Comparison of ENCODE assay signal across 26 mouse cellular contexts in genomic region chr16:88381605-88382279, GRCm38 (mm10).
DNase-seq lines count a peak whose midpoint lies in the region; ATAC-seq and TF ChIP-seq lines count a peak whose summit lies in the region.
"Had no signal": no experiment of that assay in that cellular context is flagged by ENCODE, and none has a peak within 500 bp of the region (broad histone marks: within the 10 kb centered on the region; RNA-seq: fewer than 3 reads in every experiment).

No protein-coding gene starts in this region.

- no peaks in the 10 kb centered on the region for H3K9me3 ChIP-seq in forebrain, embryonic 10.5 days
- H3K9me3 ChIP-seq in forebrain, embryonic 16.5 days (ENCODE audit: control insufficient read depth, low read length): no peaks in the 10 kb centered on the region
- H3K9me3 ChIP-seq in kidney, embryonic 15.5 days (replicated peaks): no peaks in the 10 kb centered on the region
- no peaks in the 10 kb centered on the region for H3K9me3 ChIP-seq in forebrain, embryonic 14.5 days (replicated peaks; ENCODE audit: control insufficient read depth, low read length)
- H3K9me3 ChIP-seq in midbrain, postnatal 0 days (ENCODE audit: low read length): no peaks in the 10 kb centered on the region
- H3K9me3 ChIP-seq: heart, embryonic 15.5 days; intestine, embryonic 15.5 days; liver, embryonic 12.5 days; lung, embryonic 15.5 days had no signal

- intact Hi-C loops in left cerebral cortex, postnatal 14 days (cut with DNase I): no loop called here

- peaks cover 23% of the 10 kb centered on the region for H3K4me1 ChIP-seq in forebrain, embryonic 10.5 days
- no peaks in the 10 kb centered on the region for H3K4me1 ChIP-seq in forebrain, embryonic 16.5 days (replicated peaks; ENCODE audit: control insufficient read depth, insufficient read depth, low read length)
- peaks cover 2% of the 10 kb centered on the region; the same call in 1 of the 2 replicates for H3K4me1 ChIP-seq in kidney, embryonic 15.5 days
- no peaks in the 10 kb centered on the region for H3K4me1 ChIP-seq in forebrain, embryonic 14.5 days (ENCODE audit: control insufficient read depth, insufficient read depth, low read length)
- H3K4me1 ChIP-seq in midbrain, postnatal 0 days (ENCODE audit: insufficient read depth, low read length): no peaks in the 10 kb centered on the region
- no peaks in the 10 kb centered on the region for H3K4me1 ChIP-seq in kidney, adult 2 months (ENCODE audit: control insufficient read depth, insufficient read depth, low read length)
- H3K4me1 ChIP-seq: heart, embryonic 15.5 days; intestine, embryonic 15.5 days; liver, embryonic 12.5 days had no signal

- no peak for DNase-seq in forebrain, embryonic 10.5 days (ENCODE audit: extremely low spot score, low spot score)
- no peak for DNase-seq in kidney, adult 18-20 months
- DNase-seq in forebrain, embryonic 14.5 days (ENCODE audit: low spot score): peak; percentile 55
- peak; percentile 7 for DNase-seq in midbrain, postnatal 0 days (ENCODE audit: low spot score)
- DNase-seq in left cerebral cortex, postnatal 14 days (ENCODE audit: low spot score in 2 of 2): no peak
- no peak for DNase-seq in kidney, adult 2 months
- DNase-seq: adrenal gland, postnatal 14 days; cerebellum, adult 11-12 months; cerebellum, postnatal 14 days; gastrocnemius, postnatal 14 days; heart, postnatal 4 days; retina, postnatal 1 day; right cerebral cortex, postnatal 4 days; thymus, postnatal 14 days had no signal

- H3K36me3 ChIP-seq in forebrain, embryonic 10.5 days (replicated peaks): no peaks in the 10 kb centered on the region
- no peaks in the 10 kb centered on the region for H3K36me3 ChIP-seq in forebrain, embryonic 16.5 days (ENCODE audit: control insufficient read depth, insufficient read depth)
- H3K36me3 ChIP-seq in kidney, embryonic 15.5 days: no peaks in the 10 kb centered on the region
- H3K36me3 ChIP-seq in forebrain, embryonic 14.5 days (ENCODE audit: control insufficient read depth, insufficient read depth, low read length): no peaks in the 10 kb centered on the region
- no peaks in the 10 kb centered on the region for H3K36me3 ChIP-seq in midbrain, postnatal 0 days (ENCODE audit: insufficient read depth, low read length)
- H3K36me3 ChIP-seq in kidney, adult 2 months (ENCODE audit: control insufficient read depth, insufficient read depth, low read length): no peaks in the 10 kb centered on the region
- H3K36me3 ChIP-seq: heart, embryonic 15.5 days; intestine, embryonic 15.5 days; liver, embryonic 12.5 days; lung, embryonic 15.5 days had no signal

- no peak for TF ChIP-seq POLR2A in kidney, adult 2 months (IDR thresholded peaks at IDR 0.05; ENCODE audit: low read depth, low read length)

- H3K4me2 ChIP-seq in forebrain, embryonic 16.5 days (ENCODE audit: low read length): no peak overlapping the region
- H3K4me2 ChIP-seq in kidney, embryonic 15.5 days: no peak overlapping the region
- H3K4me2 ChIP-seq in forebrain, embryonic 14.5 days (ENCODE audit: low read length): no peak overlapping the region
- no peak overlapping the region for H3K4me2 ChIP-seq in midbrain, postnatal 0 days (ENCODE audit: low read depth, low read length, poor library complexity, severe bottlenecking)
- H3K4me2 ChIP-seq: heart, embryonic 15.5 days; intestine, embryonic 15.5 days; liver, embryonic 12.5 days; lung, embryonic 15.5 days had no signal

- peak overlapping the region; percentile 58 for H3K27ac ChIP-seq in forebrain, embryonic 10.5 days
- H3K27ac ChIP-seq in forebrain, embryonic 16.5 days (ENCODE audit: low read length): no peak overlapping the region
- 0 out of 2 replicates have a peak overlapping the region, but pooled peaks have one; percentile 4 for H3K27ac ChIP-seq in kidney, embryonic 15.5 days
- no peak overlapping the region for H3K27ac ChIP-seq in forebrain, embryonic 14.5 days (ENCODE audit: low read depth, low read length)
- H3K27ac ChIP-seq in midbrain, postnatal 0 days (ENCODE audit: low read depth, low read length): no peak overlapping the region
- no peak overlapping the region for H3K27ac ChIP-seq in kidney, adult 2 months (ENCODE audit: insufficient read depth, low read depth, low read length)
- H3K27ac ChIP-seq: heart, embryonic 15.5 days; intestine, embryonic 15.5 days; liver, embryonic 12.5 days; lung, embryonic 15.5 days; macrophage; stomach, postnatal 0 days had no signal

- H3K27me3 ChIP-seq in forebrain, embryonic 10.5 days (ENCODE audit: poor library complexity, severe bottlenecking): no peaks in the 10 kb centered on the region
- no peaks in the 10 kb centered on the region for H3K27me3 ChIP-seq in forebrain, embryonic 16.5 days (replicated peaks; ENCODE audit: control insufficient read depth, insufficient read depth, low read length)
- H3K27me3 ChIP-seq in kidney, embryonic 15.5 days: no peaks in the 10 kb centered on the region
- H3K27me3 ChIP-seq in forebrain, embryonic 14.5 days (replicated peaks; ENCODE audit: control insufficient read depth, insufficient read depth, low read length): no peaks in the 10 kb centered on the region
- H3K27me3 ChIP-seq in midbrain, postnatal 0 days (ENCODE audit: insufficient read depth, low read length): no peaks in the 10 kb centered on the region
- H3K27me3 ChIP-seq in kidney, adult 2 months (replicated peaks; ENCODE audit: control insufficient read depth, insufficient read depth, low read length): no peaks in the 10 kb centered on the region; the same call in 1 of the 2 replicates
- H3K27me3 ChIP-seq: heart, embryonic 15.5 days; intestine, embryonic 15.5 days; liver, embryonic 12.5 days; lung, embryonic 15.5 days; Patski had no signal

- no peak for TF ChIP-seq CTCF in midbrain, postnatal 0 days (IDR thresholded peaks at IDR 0.05)
- TF ChIP-seq CTCF in kidney, adult 2 months (conservative IDR thresholded peaks at IDR 0.05; ENCODE audit: insufficient read depth, insufficient read length, low read depth, low read length): no peak

- ATAC-seq in forebrain, embryonic 16.5 days: no peak
- no peak for ATAC-seq in kidney, embryonic 15.5 days (replicated peaks; ENCODE audit: low FRiP score)
- ATAC-seq in forebrain, embryonic 14.5 days: peak; percentile 46
- no peak for ATAC-seq in midbrain, postnatal 0 days (ENCODE audit: low FRiP score)
- ATAC-seq: activated CD4-positive, CD25-positive, alpha-beta regulatory T cell, adult 4 months; CD4-positive, CD25-positive, alpha-beta regulatory T cell, adult 4 months; intestine, embryonic 15.5 days; liver, embryonic 12.5 days; Patski had no signal

- no peak overlapping the region for H3K4me3 ChIP-seq in forebrain, embryonic 10.5 days
- no peak overlapping the region for H3K4me3 ChIP-seq in forebrain, embryonic 16.5 days (replicated peaks; ENCODE audit: low read length)
- H3K4me3 ChIP-seq in kidney, embryonic 15.5 days (replicated peaks): no peak overlapping the region
- no peak overlapping the region for H3K4me3 ChIP-seq in forebrain, embryonic 14.5 days (ENCODE audit: low read depth, low read length)
- no peak overlapping the region for H3K4me3 ChIP-seq in midbrain, postnatal 0 days (ENCODE audit: low read depth, low read length)
- H3K4me3 ChIP-seq in kidney, adult 2 months (ENCODE audit: insufficient read depth, low read depth, low read length): no peak overlapping the region
- H3K4me3 ChIP-seq: erythroblast, embryonic 14.5 days; heart, embryonic 15.5 days; intestine, embryonic 15.5 days; liver, embryonic 12.5 days; lung, embryonic 15.5 days had no signal

- WGBS in forebrain, embryonic 10.5 days: 6% methylated on average over 2 of the region's 2 CpGs
- 2% methylated on average over 2 of the region's 2 CpGs for WGBS in forebrain, embryonic 16.5 days
- WGBS in kidney, embryonic 15.5 days: 13% methylated on average over 2 of the region's 2 CpGs
- 0% methylated on average over 2 of the region's 2 CpGs for WGBS in forebrain, embryonic 14.5 days
- 11% methylated on average over 2 of the region's 2 CpGs for WGBS in midbrain, postnatal 0 days
- WGBS in kidney, adult 2 months: 21% methylated on average over 2 of the region's 2 CpGs

- H3K9ac ChIP-seq in forebrain, embryonic 16.5 days (replicated peaks; ENCODE audit: low read depth, low read length): no peak overlapping the region
- no peak overlapping the region for H3K9ac ChIP-seq in kidney, embryonic 15.5 days
- H3K9ac ChIP-seq in forebrain, embryonic 14.5 days (ENCODE audit: low read length): no peak overlapping the region
- H3K9ac ChIP-seq in midbrain, postnatal 0 days (replicated peaks; ENCODE audit: low read length, poor library complexity, severe bottlenecking): no peak overlapping the region
- H3K9ac ChIP-seq: heart, embryonic 15.5 days; intestine, embryonic 15.5 days; liver, embryonic 12.5 days; lung, embryonic 15.5 days had no signal

Comparison
In these comparisons a context has a peak if more than half of its experiments do, and no peak if none do; other contexts are left out.
1. DNase-seq: peak in forebrain, embryonic 14.5 days (single experiment) and midbrain, postnatal 0 days (single experiment); none in forebrain, embryonic 10.5 days (single experiment), kidney, adult 18-20 months (single experiment), left cerebral cortex, postnatal 14 days (0 of 2) and kidney, adult 2 months (single experiment).
2. H3K27ac ChIP-seq: peak in forebrain, embryonic 10.5 days (single experiment) and kidney, embryonic 15.5 days (single experiment); none in forebrain, embryonic 16.5 days (single experiment), forebrain, embryonic 14.5 days (single experiment), midbrain, postnatal 0 days (single experiment) and kidney, adult 2 months (single experiment).